Mouse (Mus musculus) heart, adult 2 months (tissue): ENCODE results near the gene Mfrp.

Experiments used
- CTCF ChIP-seq: fragments of 200-600 bp; IDR thresholded peaks from 2 replicates; pipeline ENCODE4 v1.8.1; 2022; ENCODE audit warnings: antibody characterized with exemption, mild to moderate bottlenecking, moderate library complexity
- POLR2A ChIP-seq: fragments of 200-500 bp; IDR thresholded peaks from 2 replicates; pipeline ENCODE4 v1.6.1; 2011; ENCODE audit warnings: mild to moderate bottlenecking, low read depth, low read length, control low read depth; ENCODE audit not compliant: insufficient read depth

GRCm38 (mm10) chr9:44133287-44133686 is 31.8 kb downstream of the Mfrp start:
- TF ChIP-seq POLR2A (no peak), CTCF (no peak)
